Mouse (Mus musculus): ENCODE results near the gene Slc39a3. TPM values are rescaled to one million over a fixed set of nuclear protein-coding genes. Genes with fewer than 3 reads are reported as not detected.

The Slc39a3 gene
- polyA plus RNA-seq (2017; shearing (Covaris generic)), result 10 to 100 TPM; 13.2 to 17.6 TPM

GRCm38 (mm10) chr10:81036988-81037580 lies at the start of gene Slc39a3:
Gene Slc39a3, minus strand, starts transcription at chr10:81037426.

GRCm38 (mm10) chr10:81069836-81070235 lies 32.6 kb upstream of the Slc39a3 start, which contains the start of gene Thop1:
Gene Thop1, plus strand, starts transcription at chr10:81070035.

GRCm38 (mm10) chr10:81059603-81060543 lies 22.6 kb upstream of the Slc39a3 start, which contains the start of gene Sgta:
Gene Sgta, minus strand, starts transcription at chr10:81060181.

GRCm38 (mm10) chr10:81025639-81026275 lies 11.5 kb downstream of the Slc39a3 start, which contains the start of gene Diras1:
Gene Diras1, minus strand, starts transcription at chr10:81025662.

GRCm38 (mm10) chr10:81014393-81015384 lies 22.5 kb downstream of the Slc39a3 start, which contains the start of gene Gng7:
Gene Gng7, minus strand, starts transcription at chr10:81014945.

Other genes with a start within 250 kb of the Slc39a3 start
- 10 to 100 TPM; 70.1 to 83.3 TPM for gene Sf3a2, start 239.2 kb downstream of the Slc39a3 start, polyA plus RNA-seq (2017; shearing (Covaris generic))
- 100 to 1,000 TPM; 257 to 326 TPM for gene Plekhj1, start 238.8 kb downstream of the Slc39a3 start, polyA plus RNA-seq (2017; shearing (Covaris generic))
- under 1 TPM in 1 of 2 experiments, not detected in 1; 0.33 TPM for gene Amh, start 232.2 kb downstream of the Slc39a3 start, polyA plus RNA-seq (2017; shearing (Covaris generic))
- 1 to 10 TPM in 1 of 2 experiments, not detected in 1; 1.4 TPM for gene Jsrp1, start 223.9 kb downstream of the Slc39a3 start, polyA plus RNA-seq (2017; shearing (Covaris generic))
- gene Oaz1, start 210.8 kb downstream of the Slc39a3 start, polyA plus RNA-seq (2017; shearing (Covaris generic)), result 1,000 to 10,000 TPM; 1,795 to 1,959 TPM
- under 1 TPM; 0.14 to 0.66 TPM for gene Lingo3, start 193.4 kb downstream of the Slc39a3 start, polyA plus RNA-seq (2017; shearing (Covaris generic))
- gene Lsm7, start 182.2 kb downstream of the Slc39a3 start, polyA plus RNA-seq (2017; shearing (Covaris generic)), result 100 to 1,000 TPM; 146 to 150 TPM
- 10 to 100 TPM; 30.1 to 44.5 TPM for gene Sppl2b, start 182.2 kb downstream of the Slc39a3 start, polyA plus RNA-seq (2017; shearing (Covaris generic))
- gene Tmprss9, start 165.6 kb downstream of the Slc39a3 start, polyA plus RNA-seq (2017; shearing (Covaris generic)), result under 1 TPM; 0.07 to 0.61 TPM
- 100 to 1,000 TPM; 183 to 221 TPM for gene Timm13, start 136.5 kb downstream of the Slc39a3 start, polyA plus RNA-seq (2017; shearing (Covaris generic))
- 10 to 100 TPM; 17.1 to 18.9 TPM for gene Lmnb2, start 119.2 kb downstream of the Slc39a3 start, polyA plus RNA-seq (2017; shearing (Covaris generic))
- gene Gadd45b, start 107.4 kb downstream of the Slc39a3 start, polyA plus RNA-seq (2017; shearing (Covaris generic)), result 10 to 100 TPM; 36.4 to 91.4 TPM
- under 1 TPM in 1 of 2 experiments, not detected in 1; 0.66 TPM for gene Gng7, start 22.5 kb downstream of the Slc39a3 start, polyA plus RNA-seq (2017; shearing (Covaris generic))
- 1 to 10 TPM in 1 of 2 experiments, under 1 TPM in 1; 0.36 to 2.3 TPM for gene Diras1, start 11.8 kb downstream of the Slc39a3 start, polyA plus RNA-seq (2017; shearing (Covaris generic))
- 100 to 1,000 TPM; 101 to 111 TPM for gene Sgta, start 22.8 kb upstream of the Slc39a3 start, polyA plus RNA-seq (2017; shearing (Covaris generic))
- gene Thop1, start 32.6 kb upstream of the Slc39a3 start, polyA plus RNA-seq (2017; shearing (Covaris generic)), result 1 to 10 TPM; 8.4 to 9.8 TPM
- gene Creb3l3, start 61.4 kb upstream of the Slc39a3 start, polyA plus RNA-seq (2017; shearing (Covaris generic)), result 1 to 10 TPM in 1 of 2 experiments, not detected in 1; 3.7 TPM
- 100 to 1,000 TPM; 173 to 181 TPM for gene Map2k2, start 68.5 kb upstream of the Slc39a3 start, polyA plus RNA-seq (2017; shearing (Covaris generic))
- gene Zbtb7a, start 97.8 kb upstream of the Slc39a3 start, polyA plus RNA-seq (2017; shearing (Covaris generic)), result 10 to 100 TPM; 80.7 to 89.3 TPM
- 10 to 100 TPM; 47.9 to 52.2 TPM for gene Pias4, start 130.5 kb upstream of the Slc39a3 start, polyA plus RNA-seq (2017; shearing (Covaris generic))
- gene Eef2, start 139.2 kb upstream of the Slc39a3 start, polyA plus RNA-seq (2017; shearing (Covaris generic)), result 100 to 1,000 TPM; 560 to 709 TPM
- 100 to 1,000 TPM in 1 of 2 experiments, 10 to 100 TPM in 1; 79.0 to 108 TPM for gene Dapk3, start 145.6 kb upstream of the Slc39a3 start, polyA plus RNA-seq (2017; shearing (Covaris generic))
- under 1 TPM in 1 of 2 experiments, not detected in 1; 0.19 TPM for gene 4930442H23Rik, start 146.4 kb upstream of the Slc39a3 start, polyA plus RNA-seq (2017; shearing (Covaris generic))
- gene Nmrk2, start 164.6 kb upstream of the Slc39a3 start, polyA plus RNA-seq (2017; shearing (Covaris generic)), result 1 to 10 TPM in 1 of 2 experiments, under 1 TPM in 1; 0.34 to 3.1 TPM
- gene Atcay, start 193.4 kb upstream of the Slc39a3 start, polyA plus RNA-seq (2017; shearing (Covaris generic)), result 1 to 10 TPM; 1.6 to 5.6 TPM
- 1 to 10 TPM; 7.6 TPM for gene Zfr2, start 195.7 kb upstream of the Slc39a3 start, polyA plus RNA-seq (2017; shearing (Covaris generic))
- 100 to 1,000 TPM in 1 of 2 experiments, 10 to 100 TPM in 1; 57.1 to 143 TPM for gene Matk, start 215.5 kb upstream of the Slc39a3 start, polyA plus RNA-seq (2017; shearing (Covaris generic))
- gene Mrpl54, start 229.5 kb upstream of the Slc39a3 start, polyA plus RNA-seq (2017; shearing (Covaris generic)), result 10 to 100 TPM; 81.0 to 96.1 TPM
- gene Apba3, start 229.5 kb upstream of the Slc39a3 start, polyA plus RNA-seq (2017; shearing (Covaris generic)), result 10 to 100 TPM; 42.7 to 44.7 TPM

All from inflammation-experienced regulatory T-cells (primary cell).